Mouse (Mus musculus): Measurements from ENCODE around the gene Ubtd1.
"Not testable (repeated sequence)": the region's sequence is repeated elsewhere in the genome, so short reads cannot be mapped to it uniquely, and the experiment has no call there.

Gene Ubtd1

DNA sequence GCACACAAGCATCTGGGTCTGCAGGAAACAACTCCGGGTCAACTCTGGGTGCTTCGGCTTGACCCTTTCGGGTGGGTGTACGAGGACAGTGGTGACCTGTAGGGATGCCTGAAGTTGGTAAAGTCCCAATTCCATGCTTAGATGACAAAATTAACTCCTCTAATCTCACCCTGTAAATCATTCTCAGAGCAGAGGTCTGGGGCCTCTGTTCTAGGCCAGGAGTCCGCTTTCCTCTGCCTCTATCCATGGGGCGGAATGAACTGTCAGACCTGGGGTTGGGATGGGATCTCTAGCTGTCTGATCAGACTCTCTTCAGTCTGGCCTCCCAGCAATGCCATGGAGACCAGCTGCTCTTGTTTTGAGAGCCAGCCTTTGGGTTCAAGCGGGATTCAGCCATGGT is 79.9 kb downstream of the Ubtd1 start:
- no peak for DNase-seq (ENCODE audit: low spot score in 2 of 2)

DNA sequence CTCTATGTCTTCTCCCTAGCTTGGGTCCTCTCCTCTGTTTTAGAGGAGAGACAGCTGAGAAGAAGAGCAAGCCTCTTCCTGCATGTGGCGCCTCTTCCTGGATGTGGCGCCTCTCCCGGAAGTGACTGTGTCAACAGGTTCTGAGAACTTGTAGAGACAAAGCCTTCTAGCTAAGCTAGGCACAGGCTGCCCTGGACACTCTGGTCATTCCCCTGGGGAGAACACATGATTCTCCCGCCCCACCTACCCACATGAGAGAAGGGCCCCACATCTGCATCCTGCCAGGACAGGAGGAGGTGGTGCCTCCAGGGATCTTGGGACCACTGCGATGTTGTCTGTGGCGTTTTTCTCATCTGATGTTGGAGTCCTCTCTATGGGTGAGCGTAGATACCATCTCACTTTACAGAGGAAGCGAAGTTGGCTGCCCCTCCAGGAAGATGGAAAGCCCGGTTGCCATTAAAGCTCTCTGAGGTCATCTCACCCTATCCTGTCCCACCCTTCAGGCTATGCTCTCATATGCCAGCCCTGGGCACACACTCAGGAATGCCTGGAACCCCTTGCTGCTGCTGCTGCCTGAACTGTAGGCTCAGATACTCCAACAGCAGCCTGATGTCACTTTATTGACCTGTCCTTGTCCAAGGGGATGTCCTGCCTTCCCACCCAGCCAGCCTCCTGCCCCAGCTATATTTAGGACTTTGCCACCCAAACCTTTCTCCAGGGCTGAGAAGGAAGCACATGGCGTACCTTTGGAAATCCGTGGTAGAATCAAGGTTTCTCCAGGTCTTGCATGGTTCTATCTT is 87.1 kb downstream of the Ubtd1 start:
- DNase-seq (ENCODE audit: low spot score in 2 of 2): no peak

DNA sequence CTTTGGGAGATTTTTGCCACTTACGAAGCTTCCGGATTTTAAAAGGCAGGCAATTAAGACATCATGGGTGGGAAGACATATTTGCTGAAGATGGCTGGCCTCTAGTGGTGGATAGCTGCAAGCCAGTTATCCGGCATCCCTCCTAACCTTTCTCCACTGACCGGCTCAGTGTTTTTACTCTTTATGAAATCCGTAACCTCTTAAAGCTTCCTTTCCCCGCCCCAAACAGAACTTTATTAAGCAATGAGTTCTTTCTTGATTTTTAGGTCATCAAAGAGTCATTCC is 87.6 kb downstream of the Ubtd1 start:
- DNase-seq (ENCODE audit: low spot score in 2 of 2): no peak

DNA sequence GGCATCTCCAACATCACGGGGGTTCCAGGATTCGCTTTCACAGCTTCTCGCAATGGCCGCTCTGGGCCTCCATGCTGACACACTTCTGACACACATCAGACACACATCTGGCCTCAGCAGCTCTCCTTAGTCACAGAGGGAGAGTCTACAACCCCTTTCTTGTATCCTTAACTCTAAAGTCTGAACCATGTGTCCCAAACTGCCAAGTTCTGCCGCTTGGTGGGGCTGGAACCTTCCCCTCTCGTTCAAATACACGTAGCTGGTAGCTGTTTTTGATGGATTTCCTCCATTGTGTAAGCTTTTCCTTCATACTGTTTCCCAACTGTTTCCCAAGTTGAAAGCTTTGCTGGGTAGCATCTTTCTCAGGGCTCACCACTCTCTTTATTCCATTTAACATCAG is 89.7 kb downstream of the Ubtd1 start:
- no peak for DNase-seq (ENCODE audit: low spot score in 2 of 2)

DNA sequence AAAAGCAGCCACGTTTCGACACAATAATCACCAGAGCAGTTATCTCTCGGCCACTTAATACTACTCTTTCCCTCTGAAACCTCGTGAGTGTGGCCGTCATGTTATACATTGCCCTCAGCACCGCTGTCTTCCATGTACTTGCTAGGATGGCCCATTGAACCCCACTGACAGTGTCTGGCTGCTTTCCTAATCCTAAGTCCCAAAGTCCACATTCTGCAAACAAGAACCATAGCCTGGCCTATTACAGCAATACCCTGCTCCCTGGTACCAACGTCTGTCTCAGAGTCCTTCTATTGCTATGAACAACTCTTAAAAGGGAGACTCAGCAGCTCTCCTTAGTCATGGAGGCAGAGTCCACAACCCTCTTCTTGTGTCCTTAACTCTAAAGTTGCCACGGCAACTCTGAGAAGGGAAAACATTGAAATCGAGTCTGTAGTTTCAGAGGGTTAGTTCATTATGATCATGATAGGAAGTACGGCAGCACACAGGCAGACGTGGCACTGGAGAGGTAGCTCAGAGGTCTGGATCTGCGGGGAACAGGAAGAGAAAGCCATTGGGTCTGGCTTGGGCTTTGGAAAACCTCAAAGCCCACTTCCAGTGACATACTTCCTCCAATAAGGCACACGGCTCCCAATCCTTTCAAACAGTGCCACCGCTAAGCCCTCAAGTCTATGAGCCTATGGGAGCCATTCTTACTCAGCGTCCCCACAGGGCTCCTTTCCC is 90.5 kb downstream of the Ubtd1 start:
- no peak for DNase-seq (ENCODE audit: low spot score in 2 of 2)

DNA sequence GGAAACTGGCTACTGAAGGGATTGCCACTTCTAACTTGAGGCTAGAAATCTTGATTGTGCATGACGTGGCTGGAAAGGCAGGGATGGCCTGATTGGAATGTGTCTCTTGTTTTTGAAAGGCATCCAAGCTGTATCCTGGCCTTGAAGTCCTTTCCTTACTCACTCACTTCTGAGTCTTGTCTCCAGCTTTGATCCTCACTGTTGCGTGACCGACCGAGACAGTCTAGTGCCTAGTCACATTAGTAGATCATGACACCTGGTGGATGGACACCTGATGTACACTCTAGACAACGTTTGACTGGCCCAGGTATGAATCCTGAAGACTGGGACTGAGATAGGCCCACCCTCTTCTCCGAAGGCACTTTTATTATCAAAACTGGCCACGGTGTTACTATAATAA is 91.2 kb downstream of the Ubtd1 start:
- DNase-seq (ENCODE audit: low spot score in 2 of 2): no peak

DNA sequence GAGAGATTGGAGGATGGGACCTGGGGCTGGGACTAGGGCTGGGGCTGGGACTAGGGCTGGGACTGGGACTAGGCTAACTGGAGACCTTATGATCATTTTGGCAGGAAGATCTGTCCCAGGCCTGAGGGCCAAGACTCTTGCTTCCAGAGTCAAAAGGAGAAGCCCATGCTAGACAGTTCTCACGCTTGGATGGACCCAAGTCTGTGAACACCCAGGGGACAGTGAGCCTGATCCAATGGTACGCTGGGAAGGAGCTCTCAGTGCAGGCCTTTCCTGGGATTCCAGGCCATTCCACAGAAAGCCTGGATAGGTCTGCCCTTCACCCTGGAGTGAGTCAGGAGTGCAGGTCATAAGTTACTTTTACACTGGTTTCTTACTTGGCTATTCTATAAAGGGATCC is 93.5 kb downstream of the Ubtd1 start:
- DNase-seq (ENCODE audit: low spot score in 2 of 2): no peak

DNA sequence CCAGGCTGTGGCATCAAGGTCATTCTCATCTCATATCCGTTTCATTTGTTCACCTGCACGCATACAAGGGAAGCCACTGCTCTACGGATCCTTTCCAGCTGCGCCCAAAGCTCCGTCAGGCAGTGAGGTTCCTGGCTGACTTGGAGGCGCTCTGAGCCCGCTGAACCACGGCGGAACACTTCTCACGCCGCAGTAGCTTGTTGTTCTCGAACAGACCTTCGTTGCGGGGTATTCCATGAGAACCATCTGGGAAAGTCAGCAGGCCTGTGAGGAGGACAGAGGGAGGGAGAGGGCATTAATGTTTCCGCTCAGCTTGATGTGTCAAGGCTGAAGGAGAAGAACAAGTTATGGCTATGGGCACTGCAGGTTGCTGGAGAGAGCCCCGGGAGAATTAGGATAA is 94.4 kb downstream of the Ubtd1 start:
- DNase-seq (ENCODE audit: low spot score in 2 of 2): no peak

DNA sequence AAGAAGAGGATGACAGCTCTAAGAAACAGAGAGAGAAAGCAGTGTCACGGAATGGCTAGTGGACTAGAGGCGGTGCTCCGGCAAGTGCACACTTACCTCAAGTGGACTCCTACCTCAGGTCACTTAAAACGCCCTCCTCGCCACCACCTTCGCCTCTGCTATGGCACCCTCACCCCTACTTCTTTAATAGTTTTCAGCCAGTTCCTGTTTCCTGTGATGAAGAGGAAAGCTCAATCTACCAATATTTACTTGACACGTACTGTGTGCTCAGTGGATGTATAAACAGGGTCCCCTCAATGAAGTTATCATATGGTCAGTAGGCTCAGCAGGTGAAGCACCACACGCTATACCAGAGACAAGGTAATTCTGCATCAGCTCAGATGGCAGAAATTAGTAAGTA is 97.0 kb downstream of the Ubtd1 start:
- no peak for DNase-seq (ENCODE audit: low spot score in 2 of 2)

DNA sequence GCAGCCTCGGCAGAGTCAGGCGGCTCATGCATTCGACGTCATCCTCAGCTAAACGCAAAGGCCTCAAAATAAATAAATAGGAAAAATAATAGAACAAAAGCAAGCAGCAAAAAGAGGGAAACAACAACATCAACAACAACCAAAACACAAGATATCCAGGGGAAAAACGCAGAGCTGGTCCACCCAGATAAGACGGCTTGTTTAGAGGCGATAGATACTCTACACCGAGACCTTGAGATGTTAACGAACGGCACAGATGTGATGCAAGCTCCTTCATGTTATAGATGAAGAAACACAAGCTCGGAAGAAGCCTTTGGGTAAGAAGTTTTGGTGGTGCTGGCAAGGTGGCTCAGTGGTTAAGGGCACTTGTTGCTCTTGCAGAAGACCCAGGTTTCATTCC is 97.4 kb downstream of the Ubtd1 start:
- DNase-seq (ENCODE audit: low spot score in 2 of 2): no peak

DNA sequence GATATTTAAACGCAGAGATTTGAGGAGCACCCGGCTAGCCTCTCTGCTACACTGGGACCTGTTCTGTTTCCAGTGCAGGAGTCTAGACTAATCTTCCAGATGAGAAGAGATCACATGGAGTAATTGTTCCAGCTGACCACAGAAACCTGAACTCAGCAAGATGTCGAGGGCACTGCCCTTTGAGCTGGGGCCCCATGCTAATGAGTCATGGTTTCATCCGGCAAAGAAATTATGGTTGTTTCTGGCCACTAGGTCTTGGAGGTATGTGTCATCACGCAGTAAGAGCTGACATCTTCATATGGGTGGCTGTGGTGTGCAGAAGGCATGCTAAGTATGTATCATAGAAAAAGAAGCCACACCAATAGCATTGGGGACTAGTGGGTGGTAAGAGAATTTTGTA is 98.4 kb downstream of the Ubtd1 start:
- DNase-seq (ENCODE audit: low spot score in 2 of 2): no peak

DNA sequence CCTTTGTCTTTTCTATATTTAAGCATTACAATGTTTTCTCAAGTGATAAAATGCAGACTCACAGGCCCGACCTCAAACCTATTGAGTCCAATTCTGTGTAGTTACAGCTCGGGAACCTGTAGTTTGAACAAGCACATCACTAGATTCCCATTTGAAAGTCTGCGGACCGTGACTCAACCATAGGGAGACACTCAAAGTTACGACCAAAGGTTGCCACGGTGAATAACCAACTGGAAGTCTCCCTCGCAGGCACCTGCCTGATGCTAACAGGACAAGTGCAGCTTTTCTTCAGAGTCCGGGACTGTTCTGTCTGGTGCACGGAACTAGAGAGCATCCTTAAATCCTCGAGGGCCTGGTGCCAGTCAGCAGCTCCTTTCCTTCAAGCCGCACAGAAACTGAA is 98.9 kb downstream of the Ubtd1 start:
- DNase-seq (ENCODE audit: low spot score in 2 of 2): no peak

DNA sequence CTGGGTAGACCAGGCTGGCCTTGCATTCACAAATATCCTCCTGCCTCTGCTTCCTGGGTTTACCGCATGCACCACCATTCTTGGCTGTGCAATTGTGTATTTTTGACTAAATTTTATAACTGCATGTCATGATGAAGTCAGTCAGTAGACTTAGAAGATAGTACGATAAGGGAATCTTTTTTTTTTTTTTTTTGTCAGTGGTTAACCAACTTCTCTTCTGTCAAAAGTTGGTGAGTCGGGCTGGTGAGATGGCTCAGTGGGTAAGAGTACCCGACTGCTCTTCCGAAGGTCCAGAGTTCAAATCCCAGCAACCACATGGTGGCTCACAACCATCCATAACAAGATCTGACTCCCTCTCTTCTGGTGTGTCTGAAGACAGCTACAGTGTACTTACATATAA is 100.0 kb downstream of the Ubtd1 start:
- DNase-seq (ENCODE audit: low spot score in 2 of 2): not testable (repeated sequence)

Measured in spleen, postnatal 14 days (tissue).